Mouse (Mus musculus) kidney, postnatal 10 days (tissue): ENCODE data around the gene Prkaa1.
"Not testable (repeated sequence)": the region's sequence is repeated elsewhere in the genome, so short reads cannot be mapped to it uniquely, and the experiment has no call there.

Experiments
- DNase-seq: peaks from one replicate; pipeline ENCODE4 v3.0.0; 2021; ENCODE audit warnings: mixed read lengths

Prkaa1 gene

DNA sequence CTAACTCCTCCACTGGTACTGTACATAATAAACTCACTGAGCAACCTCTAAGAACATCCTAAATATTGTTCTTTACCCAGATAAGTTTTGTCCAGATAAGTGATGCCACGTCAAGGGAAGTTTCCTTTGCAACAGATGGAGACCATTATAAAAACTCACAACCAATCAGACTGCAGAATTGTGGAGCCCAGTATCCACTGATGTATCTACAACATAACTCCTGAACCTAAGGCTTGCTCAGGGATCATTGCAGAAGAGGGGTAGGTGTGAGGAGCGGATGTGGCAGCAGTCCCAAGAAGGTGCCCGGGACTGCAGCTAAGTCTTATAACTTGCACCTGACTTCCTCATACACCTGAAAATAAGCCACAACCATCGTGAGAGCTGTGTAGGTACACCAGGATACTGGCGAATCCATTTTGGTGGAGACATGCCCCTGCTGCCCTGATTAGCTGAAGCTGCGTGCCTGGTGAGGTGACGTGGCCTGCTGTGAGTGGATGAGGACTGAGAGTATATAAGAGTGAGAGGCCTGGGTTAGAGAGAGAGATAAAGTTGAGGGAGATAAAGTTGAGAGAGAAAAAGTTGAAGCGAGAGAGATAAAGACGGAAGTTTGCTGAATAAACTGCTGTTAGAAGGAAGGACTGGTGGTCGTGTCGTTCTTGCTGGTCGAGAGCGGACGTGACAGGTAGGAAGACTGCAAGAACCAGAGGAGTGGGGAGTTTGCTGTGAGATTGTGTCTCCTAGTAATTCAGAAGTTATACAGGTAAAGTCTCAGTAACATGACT is 12.6 kb upstream of the Prkaa1 start:
- not testable (repeated sequence) for DNase-seq

DNA sequence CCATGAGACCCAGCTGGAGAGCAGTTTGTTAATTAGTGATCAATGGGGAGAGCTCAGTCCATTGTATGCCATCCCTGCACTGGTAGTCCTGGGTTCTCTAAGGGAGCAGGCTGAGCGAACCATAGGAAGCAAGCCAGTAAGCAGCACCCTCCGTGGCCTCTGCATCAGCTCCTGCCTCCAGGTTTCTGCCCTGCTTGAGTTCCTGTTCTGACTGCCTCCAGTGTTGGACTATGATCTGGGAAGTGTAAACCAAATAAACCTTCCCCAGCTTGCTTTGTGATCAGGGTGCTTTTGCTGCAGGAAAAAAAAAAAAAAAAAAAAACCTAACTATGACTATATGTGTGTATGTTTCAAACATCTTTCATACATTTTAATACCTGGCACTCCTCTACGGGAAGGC is 10.4 kb upstream of the Prkaa1 start:
- no peak for DNase-seq

DNA sequence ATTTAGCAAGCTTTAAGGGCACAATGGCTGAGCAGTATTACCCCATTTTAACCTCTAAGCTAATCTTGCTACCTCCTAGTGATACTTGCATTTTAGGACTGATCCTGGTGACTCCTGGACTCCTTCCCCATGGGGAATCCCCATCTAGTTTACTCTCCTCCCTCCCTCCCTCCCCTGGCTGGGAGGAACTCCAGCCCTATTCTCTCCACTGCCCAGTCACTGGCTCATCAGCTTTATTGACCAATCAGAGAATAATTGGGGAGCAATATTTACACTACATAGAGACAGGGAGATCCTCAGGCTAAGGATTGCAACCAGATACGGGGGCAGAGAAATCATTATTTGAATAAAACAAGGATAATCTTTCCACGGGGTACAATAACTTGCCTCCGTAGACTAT is 9.5 kb upstream of the Prkaa1 start:
- DNase-seq, result no peak

DNA sequence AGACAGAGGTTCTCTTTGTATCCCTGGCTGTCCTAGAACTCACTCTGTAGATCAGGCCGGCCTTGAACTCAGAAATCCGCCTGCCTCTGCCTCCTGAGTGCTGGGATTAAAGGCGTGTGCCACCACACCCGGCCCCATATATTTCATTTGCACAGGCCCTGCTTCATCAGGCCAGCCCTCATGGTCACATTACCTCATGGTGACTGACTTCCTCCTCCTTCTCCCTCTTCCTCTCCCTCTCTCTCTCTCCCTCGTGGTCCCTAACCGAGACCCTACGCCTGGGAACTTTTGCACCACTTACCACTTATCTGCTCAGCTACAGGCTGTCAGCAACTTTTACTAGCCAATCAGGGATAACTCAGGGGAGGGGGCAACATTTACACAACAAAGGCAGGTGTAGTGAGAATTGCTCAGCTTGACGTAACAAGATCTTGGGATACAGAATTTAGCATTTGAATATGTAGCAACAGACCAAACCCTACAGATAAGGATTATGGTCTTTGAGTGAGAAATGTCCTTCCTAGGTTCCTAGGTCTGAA is 8.6 kb upstream of the Prkaa1 start:
- DNase-seq, result no peak

DNA sequence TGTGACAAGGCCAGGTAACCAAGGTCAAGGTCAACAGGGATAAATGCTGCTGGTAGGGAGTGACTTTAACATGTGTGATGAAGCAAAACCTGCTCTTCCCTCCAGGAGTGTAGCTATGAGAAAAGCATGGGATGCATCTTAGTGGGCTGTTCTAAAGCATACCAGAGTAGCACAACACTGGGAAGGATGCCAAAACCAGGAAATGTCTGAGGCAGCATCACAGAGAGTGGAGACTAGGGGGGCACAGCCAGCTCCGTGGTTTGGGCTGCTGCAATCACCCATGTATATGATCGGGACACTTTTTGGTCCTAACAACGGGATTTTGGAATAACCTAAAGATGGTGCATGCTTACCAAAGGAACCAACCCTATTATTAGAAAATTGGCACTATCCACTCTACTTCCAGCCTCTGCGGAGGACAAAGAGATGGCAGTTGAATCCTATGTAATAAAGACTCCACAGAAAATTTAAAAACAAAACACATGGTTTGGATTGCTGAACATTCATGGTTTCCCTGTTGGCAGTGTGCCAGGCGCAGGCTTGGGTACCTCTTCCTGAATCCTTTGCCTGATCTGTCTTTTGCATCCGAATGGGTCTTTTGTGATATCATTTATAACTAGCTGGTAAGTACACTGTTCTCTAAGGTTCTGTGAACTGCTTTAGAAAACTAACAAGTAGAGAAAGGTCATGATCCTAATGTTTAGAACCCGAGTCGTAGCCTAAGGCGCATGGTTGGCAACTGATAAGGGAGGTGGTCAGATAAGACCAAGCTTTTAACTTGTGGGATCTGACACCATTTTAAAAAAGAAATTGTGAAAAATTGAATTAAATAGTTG is 5.4 kb upstream of the Prkaa1 start:
- DNase-seq, result no peak

DNA sequence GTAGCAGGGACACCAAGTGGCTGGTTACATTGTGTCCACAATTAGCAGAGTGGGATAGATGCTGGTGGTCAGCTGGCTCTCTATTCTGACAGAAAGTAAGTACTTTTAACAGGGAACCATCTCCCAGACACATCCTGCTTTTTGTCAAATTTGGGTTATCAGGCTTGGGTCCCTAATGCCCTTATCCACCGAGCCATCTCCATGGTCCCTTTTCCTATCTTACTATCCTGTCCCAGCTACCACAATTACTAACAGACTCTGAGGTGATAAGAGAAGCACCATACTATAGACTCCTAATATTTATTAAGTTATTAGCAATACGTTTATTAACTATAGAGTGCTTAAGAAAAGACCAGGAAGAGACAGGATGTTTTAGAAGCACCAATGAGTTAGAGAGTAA is 4.3 kb upstream of the Prkaa1 start:
- DNase-seq, result no peak

DNA sequence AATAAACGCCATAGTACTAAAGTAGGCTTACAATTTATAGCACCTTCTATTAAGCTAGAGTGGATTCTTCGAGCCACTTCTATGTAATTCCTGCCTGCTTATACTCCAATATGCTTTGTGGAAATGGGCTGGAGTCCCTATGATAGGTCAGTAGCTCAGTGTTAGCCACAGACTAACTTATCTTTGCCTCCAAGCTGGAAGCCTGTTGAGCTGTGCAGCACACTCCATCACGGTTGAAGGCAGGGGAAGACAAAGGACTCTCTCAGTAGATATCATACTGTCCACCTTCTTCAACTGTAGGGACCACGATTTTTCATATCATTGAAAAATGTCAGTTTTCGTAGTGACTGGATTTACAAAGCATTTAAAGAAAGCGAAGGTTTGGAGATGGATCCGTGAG is 3.8 kb upstream of the Prkaa1 start:
- no peak for DNase-seq

DNA sequence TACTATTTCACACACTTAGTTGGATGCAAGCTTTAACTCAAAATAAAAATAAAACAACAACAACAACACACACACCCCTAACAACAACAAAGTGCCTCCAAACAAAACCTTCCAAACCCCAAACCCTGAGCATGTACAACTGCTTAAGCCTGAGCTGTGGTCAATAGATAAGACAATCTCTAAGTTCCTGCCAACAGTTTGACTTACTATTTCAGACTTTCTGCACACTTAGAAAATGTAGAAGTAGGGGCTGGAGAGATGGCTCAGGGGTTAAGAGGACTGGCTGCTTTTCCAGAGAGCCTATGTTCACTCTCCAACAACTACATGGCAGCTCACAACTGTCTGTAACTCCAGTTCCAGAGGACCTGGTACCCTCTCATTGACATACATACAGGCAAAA is 3.3 kb upstream of the Prkaa1 start:
- DNase-seq, result no peak

DNA sequence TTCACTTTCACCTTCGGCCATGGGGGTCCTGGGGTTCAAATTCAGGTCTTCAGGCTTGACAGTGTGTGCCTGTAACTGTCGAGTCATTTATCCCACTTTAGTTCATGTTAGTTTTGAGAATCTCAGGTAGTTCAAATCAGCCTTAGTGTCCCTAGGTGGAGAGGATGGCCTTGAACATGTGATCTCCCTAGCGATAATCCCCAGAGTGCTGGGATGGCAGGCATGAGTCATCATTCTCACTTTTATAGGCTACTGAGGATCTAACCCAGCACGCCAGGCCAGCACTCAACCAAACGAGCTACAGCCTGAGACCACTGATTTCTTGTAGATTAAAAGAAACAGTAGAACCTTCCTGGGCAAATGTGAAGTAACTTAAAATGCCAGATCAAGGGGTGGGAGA is 1.6 kb upstream of the Prkaa1 start:
- no peak for DNase-seq

DNA sequence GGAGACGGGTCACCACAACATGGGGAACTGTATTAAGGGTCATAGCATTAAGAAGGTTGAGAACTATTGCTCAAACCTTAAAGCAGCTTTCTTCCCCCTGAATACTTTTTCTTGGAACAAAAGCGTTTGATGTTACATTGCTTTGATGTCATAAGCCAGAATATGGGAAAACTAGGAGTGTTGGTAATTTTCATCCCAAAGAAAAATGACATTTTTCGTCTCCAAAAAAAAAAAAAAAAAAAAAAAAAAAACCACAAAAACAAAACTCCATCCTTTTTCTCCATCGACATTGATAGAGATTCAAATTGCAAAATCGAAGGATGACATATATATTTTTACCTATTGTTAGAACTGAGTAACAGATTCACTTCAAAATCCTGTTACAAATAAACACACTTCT is 947 bp upstream of the Prkaa1 start:
- DNase-seq, result no peak

DNA sequence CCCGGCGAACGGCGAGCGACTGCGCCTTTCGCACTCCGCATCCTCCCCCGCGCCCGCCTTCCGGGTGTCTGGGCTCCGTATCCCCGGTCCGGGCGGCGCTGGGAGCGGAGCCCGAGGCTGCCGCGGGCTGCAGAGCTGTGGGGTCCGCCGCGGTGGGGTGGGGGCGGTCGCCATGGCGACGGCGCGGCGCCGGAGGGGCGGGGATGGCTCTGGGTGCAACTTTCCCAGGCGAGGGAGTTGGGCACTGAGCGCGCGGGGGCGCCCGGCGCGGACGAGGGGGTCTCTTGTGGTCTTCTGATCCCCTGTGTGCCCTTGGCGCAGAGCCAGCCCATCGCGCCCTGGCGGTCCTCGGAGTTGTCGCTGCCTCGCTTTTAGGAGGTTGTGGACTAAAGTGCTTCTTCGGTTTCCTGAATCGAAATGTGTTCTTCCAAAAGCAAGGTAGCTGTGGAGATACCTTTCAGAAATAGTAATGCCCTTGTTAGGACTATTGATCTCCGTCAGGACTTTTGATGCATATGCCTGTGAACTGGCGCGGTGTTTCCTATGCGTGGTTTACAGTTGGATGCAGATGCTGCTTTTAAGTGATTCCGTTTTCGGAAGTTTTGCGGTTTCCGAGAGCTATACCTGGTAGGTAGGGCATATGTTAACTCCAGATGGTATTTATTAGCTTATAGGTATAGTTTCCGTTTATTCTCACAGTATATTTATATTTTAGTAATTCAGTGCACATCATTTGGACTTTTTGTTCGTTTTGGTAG is 539 bp downstream of the Prkaa1 start:
- DNase-seq, result peak; percentile 85

DNA sequence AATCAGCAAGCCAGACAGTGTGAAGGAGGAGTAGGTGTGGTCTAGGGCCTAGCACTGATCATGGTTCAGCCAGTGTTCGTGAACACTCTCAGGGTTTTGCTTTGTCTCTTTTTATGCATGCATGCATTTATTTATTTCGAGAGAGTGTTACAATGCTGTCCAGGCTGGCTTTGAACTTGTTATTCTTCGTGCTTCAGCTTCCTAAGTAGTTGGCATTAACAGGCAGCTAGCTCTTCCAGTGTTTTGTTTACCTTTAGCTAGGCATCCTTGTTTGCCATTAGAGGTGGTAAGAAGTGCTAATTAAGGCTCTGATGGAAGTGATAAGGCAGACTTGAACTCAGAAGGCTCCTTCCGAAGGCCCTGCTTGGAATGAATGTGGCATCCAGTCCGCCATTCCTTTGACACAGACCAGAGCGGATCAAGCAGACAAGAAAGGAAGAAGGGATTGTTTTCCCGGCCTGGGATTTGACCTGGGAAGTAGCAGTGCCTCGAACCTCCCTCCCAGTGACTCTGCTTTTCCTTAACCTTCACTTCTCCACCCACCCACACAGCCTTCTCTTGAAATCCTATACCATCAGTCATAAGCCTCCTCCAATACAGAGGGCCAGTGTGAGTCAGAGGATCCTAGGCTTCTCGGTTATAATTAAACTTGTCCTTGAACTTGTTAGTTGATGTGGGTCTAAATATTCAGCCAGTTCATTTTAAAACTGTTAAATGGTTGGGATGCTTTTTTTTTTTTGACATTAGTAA is 1.7 kb downstream of the Prkaa1 start:
- no peak for DNase-seq

DNA sequence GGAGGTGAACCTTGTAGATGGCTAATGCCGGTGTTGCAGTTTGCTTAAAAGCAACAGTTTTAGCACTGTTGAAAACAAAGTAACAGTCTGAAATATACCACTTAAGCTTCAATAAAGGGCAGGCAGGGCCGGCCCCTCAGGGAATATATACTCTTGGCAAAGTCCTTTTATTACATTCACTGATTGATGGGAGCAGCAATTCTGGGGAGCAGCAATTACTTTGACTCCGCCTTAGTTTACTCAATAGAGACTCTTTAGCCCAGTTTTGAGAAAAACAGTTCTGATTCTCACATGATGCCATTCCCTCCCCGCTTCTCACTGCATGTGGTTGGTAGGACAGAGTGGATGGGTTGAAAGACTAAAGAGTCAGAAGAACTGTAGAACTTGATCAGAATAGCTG is 5.5 kb downstream of the Prkaa1 start:
- DNase-seq, result no peak

DNA sequence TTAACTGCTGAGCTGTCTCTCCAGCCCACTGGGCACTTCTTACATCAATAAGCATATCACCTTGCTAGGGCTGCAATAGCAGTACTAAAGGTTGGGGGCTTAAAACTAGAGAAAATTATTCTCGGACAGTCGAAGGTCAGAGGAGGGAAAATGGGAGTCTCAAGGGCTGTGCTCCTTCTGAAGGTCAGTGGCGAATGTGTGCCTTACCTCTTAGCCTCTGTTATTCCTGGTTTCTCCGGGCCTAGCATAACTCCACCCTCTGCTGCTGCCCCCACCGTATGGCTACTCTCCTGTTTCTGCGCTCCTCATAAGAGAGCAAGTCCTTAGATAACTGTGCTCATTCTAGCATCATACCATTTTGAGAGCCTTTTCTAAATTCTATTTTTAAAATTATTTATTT is 8.5 kb downstream of the Prkaa1 start:
- no peak for DNase-seq

DNA sequence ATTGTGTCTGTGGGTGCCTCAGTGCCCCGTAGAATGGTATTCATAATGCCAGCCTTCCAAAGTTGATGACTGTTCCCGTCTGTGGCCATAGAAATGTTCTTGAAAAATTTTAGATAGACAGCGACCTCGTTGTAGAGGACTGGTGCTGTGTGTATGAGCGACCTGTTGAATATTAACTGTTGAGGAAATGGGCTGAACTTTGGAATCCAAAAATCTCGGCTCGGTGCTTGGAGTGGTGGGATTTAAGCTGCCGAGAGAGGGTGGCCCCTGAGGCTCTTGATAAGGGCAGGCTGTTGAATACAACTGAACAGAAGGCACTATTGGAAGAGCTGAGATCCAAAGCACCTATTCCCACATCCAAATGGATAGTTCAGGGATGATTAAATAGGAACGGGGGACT is 11.0 kb downstream of the Prkaa1 start:
- DNase-seq, result no peak

DNA sequence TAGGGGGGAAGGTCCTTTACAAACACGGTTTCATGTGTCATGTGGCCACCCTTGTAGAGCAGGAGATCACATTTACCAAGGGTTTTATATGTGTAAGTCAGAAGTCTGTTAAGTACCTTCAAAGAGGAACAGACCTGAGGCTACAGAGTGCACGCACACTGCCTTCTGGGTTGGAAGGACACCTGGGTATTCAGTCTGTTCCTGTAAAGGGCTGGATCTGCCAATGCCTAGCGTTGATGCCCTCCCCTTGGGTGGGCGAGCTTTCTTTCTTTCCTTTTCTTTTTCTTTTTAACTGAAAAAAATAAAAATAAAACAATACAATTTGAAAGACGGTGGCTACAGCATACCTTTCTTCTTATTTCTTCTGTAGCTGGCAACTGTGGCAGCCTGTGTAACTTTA is 11.4 kb downstream of the Prkaa1 start:
- no peak for DNase-seq

DNA sequence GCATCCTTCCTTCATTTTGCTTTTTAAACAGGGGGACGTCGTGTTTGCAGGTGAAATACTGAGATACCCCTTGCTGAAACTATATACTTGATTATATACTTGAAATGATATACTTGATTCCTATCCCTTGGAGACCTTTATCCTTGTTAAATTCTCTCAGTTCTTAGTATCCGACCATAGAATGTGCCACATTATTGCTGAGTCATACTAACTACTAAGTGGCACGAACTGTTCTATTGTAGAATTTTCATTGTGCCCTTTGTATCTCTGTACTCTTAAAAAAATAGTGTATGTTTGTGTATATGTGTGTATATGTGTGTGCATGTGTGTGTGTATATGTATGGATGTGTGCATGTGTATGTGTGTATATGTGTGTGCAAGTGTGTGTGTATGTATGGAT is 12.7 kb downstream of the Prkaa1 start:
- no peak for DNase-seq

DNA sequence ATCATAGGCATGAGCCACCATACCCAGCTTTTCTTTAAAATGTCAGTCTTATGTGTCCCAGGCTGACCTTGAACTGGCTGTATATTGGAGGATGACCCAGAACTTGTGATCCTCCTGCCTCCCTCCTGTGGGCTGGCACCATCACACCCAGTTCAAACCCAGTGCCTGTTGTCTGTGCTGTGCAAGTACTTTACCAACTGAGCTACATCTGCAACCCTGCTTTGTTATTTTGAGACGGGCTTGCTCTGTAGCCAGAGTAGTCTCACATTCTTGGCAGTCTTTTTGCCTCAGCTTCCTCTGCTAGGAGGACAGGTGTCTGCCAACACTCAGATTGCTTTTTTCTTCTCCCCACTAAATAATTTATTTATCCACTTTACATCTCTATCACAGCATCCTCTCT is 13.7 kb downstream of the Prkaa1 start:
- no peak for DNase-seq

DNA sequence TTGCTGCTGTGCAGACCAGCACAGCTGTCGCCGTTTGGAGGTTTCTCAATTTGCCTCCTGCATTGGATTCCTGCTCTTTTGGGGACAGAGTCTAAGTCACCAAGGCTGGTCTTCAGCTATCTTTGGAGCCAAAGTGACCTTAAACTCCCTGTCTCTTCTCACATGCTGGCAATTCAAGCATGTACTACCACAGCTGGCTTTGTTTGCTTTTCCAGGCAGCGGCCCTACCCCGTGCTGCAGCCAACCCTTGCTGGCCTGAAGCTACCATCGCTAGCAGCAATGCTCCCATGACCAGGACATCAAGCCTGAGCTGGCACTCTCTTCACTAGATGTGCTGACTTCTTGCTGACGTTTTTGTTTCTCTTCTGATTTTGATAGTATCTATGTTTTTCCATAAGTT is 15.2 kb downstream of the Prkaa1 start:
- DNase-seq, result no peak

DNA sequence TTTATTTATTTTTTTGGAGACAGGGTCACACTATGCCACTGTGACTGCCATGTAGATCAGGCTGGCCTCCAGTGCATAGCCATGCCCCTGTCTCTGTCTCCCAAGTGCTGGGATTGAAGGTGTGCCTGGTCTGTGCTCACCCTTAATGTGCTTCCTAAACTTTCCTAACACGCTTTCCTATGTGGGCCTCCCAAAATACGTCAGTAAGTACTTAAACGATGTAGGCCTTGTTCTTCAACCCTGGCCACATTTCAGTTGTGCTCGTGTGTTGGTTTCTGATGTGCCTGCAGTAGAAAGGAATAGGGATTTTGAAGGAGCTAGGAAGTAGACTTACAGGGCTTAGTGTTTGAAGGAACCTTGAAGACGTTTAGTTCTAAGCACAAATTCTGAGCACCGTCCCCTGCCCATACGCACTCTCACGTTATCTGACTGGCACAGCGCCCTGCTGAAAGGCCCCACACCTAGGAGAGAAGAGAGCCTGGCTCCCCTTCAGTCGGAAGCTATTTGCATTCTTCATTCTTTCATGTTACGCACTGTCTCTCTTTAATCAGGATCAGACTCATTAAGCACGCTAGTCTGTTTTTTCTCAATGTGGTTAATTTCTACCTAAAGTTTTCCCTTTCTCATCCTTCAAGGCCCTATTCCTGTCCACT is 21.6 kb downstream of the Prkaa1 start:
- no peak for DNase-seq

DNA sequence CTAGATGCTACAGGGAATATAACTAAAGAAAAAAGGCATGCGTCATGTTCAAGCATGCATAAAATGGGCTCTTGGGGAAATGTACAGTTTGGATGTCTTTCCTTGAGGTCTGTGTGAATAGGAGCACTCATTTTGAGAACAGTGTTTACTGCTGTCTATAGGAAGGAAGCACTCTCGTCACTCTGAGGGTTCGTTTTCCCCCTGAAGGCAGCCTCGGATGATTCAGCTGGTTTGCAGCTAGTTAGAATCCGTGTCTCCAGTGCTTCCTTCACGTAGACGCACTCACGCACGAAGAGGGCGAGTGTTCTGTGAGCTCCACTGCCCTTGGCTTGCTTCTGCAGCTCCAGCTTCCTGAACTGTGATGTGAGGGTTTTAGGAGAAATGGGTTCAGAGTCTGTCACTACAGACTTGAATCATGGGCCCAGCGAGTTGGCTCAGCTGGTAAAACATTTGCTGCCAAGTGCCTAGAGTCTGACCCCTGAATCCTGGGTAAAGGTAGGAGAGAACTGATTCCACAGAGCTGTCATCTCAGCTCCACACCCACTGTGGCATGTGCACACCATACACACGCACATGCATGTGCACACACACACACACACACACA is 29.7 kb downstream of the Prkaa1 start:
- DNase-seq, result no peak
